Mouse (Mus musculus): ENCODE measurements at regions not wholly inside any gene's neighbourhood (a gene's known extent, or its start where the extent isn't known, plus 50 kb on each side); places are given as distances from the start of the nearest gene placed in this dataset.

DNA sequence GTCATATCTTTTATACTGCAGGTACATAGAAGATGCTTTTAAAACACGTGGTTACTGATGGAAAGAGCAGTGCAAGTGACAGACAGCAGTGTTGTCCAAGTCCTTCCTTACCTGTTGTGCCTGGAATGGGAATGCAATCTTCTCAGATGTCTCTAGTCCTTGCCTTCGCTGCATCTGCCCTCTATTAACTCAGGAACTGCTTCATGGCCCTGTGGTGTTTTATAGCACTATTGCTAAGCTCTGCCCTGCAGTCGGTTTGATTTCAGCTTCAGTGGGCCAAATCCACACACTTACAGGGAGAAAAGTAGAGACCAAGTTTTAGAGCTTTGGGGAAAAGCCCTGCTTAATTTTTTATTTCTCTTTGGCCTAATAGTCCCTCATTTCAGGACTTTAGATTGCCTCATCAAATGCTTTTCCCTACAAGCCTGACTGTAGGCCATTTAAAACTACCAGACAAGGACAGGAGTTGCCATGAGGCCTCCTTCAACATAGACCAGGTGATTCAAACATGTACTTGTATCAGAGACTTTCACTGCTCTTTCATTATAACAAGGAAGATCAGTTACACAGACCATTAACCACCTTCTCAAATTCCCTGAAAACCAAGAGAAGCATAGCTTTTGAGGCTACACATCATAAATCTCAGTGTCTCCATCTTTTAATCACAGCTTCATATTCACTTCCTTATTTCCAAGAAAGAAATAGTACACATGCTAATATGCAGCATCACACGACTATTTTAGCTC is 358.7 kb downstream of the Dnajb9 start:
- DNase-seq (ENCODE audit: low spot score in 2 of 2): no peak

DNA sequence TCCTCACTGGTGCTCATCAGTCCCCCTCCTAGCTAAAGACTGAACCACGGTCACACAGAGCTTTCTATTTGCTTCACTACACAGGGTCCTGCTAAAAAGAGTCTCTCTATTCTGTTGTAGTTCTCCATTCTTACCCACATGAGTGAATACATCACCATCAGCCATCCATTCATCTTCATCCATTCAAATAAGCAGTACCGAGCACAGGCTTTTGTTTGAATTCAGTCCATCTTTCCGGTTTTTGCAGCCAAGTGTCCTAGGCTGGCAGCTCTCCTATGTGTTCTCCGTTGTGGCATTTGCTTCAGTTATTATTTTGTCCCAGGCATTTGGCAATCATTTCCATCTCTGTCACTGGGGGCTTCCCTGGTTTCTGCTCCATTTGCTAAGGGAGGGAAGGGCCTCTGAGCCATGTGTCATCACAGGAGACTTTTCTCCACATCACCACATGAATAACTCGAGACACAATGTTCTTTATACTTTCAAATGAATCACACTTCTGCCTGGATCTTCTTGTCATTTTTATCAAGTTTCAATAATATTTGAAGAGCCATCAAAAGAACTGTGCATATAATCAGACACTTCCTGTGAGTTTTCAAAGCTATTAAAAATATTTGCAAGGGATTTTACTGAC is 366.1 kb downstream of the Dnajb9 start:
- DNase-seq (ENCODE audit: low spot score in 2 of 2): no peak

GRCm38 (mm10) chr12:43831976-43832375 is 378.1 kb downstream of the Dnajb9 start:
- DNase-seq (ENCODE audit: low spot score in 2 of 2): no peak

DNA sequence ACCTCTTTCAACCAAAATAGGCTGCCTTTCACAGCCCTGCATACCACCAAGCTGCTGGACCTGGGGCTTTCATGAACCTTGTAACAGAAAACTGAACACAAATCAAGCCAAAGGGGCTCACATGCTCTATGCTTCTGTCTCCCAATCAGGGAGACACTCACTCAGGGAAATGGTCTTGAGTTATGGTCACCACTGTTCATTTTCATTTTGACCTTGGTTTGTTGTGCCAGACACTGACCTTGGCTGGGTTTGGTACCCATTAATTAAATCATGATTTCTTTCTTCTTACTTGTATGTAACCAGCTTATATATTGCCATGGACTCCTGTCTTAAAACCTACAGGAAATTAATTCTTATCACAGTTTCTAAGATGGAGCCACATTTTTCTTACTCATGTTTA is 381.5 kb downstream of the Dnajb9 start:
- no peak for DNase-seq (ENCODE audit: low spot score in 2 of 2)

DNA sequence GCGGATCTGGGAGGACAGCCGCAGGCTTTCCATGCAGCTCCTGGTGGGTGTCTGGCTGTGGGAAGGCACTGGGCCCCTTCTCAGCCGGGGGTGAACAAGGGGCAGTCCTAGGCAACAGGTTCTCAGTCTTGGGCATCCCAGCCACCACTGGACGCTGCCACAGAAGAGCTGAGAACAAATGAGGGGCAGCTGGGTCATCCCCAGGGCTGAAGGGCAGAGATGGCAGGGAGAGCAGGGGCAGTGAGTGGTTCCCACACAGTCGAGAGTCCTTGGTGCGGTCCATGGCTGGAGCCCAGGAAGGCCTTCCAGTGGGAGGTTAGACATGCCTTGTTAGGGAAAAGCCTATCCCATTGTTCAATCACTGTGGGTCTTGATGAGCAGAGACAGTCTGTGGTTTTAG is 382.2 kb downstream of the Dnajb9 start:
- DNase-seq (ENCODE audit: low spot score in 2 of 2): peak in 1 of 2 experiments; percentile 23

GRCm38 (mm10) chr12:43827296-43827695 is 382.8 kb downstream of the Dnajb9 start:
- peak in 1 of 2 experiments; percentile 19 for DNase-seq (ENCODE audit: low spot score in 2 of 2)

DNA sequence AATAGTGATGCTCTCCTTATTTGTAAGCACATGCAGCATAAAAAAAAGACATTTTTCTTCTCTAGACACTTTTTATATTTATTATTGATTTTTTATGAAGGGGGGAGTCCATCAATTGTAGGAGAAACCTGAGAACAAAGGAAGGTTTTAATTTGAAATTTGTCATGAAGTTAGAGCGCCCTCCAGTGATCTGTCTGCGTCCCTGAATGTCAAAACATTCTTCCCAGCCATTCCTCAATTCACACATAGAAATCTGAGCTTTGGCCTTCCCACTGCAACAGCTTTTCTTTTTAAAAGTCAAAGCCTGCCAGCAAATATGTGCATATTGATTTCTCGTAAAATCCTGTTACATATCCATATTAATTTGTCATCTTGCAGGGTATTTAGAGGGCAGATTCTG is 396.6 kb downstream of the Dnajb9 start:
- no peak for DNase-seq (ENCODE audit: low spot score in 2 of 2)

GRCm38 (mm10) chr12:43772766-43773165 is 437.4 kb downstream of the Dnajb9 start:
- no peak for DNase-seq (ENCODE audit: low spot score in 2 of 2)

- DNase-seq (ENCODE audit: low spot score in 2 of 2): no peak
Measured at GRCm38 (mm10) chr12:43762151-43762550, 448.0 kb downstream of the Dnajb9 start.

All from adrenal gland, adult 18-20 months (tissue).